Mouse (Mus musculus) heart, adult 2 months (tissue): ENCODE measurements around the gene Sirpb1b. TPM values are rescaled to one million over a fixed set of nuclear protein-coding genes. Genes with fewer than 3 reads are reported as not detected.
"Not testable (repeated sequence)": the region's sequence is repeated elsewhere in the genome, so short reads cannot be mapped to it uniquely, and the experiment has no call there.

Source experiments
- DNase-seq, 2 experiments: peaks; one replicate each; pipeline ENCODE4 v3.0.0; 2021
- H3K27ac ChIP-seq: fragments of 200-600 bp; 2 replicates; pipeline ENCODE4 v1.8.1; 2022
- H3K27me3 ChIP-seq: fragments of 200-500 bp; 2 replicates; pipeline ENCODE4 v1.6.1; 2012; ENCODE audit warnings: mild to moderate bottlenecking, low read length, inconsistent platforms, mixed read lengths; ENCODE audit not compliant: control insufficient read depth, insufficient read depth
- H3K36me3 ChIP-seq: fragments of 200-500 bp; 2 replicates; pipeline ENCODE4 v1.6.1; 2012; ENCODE audit warnings: low read length, inconsistent platforms; ENCODE audit not compliant: control insufficient read depth, insufficient read depth
- H3K4me1 ChIP-seq: fragments of 200-500 bp; 2 replicates; pipeline ENCODE4 v1.6.1; 2011; ENCODE audit warnings: low read length; ENCODE audit not compliant: control insufficient read depth, insufficient read depth
- H3K4me3 ChIP-seq: fragments of 200-600 bp; 2 replicates; pipeline ENCODE4 v1.8.1; 2022
- H3K79me2 ChIP-seq: fragments of 200-500 bp; replicated peaks from 2 replicates; pipeline ENCODE4 v1.6.1; 2012; ENCODE audit warnings: mild to moderate bottlenecking, inconsistent platforms, low read length, moderate library complexity, mixed read lengths; ENCODE audit not compliant: control insufficient read depth, insufficient read depth
- H3K9ac ChIP-seq: fragments of 200-500 bp; 2 replicates; pipeline ENCODE4 v1.6.1; 2012; ENCODE audit warnings: low read depth, mild to moderate bottlenecking, control low read depth, inconsistent platforms, low read length, mixed read lengths
- CTCF ChIP-seq: fragments of 200-600 bp; IDR thresholded peaks from 2 replicates; pipeline ENCODE4 v1.8.1; 2022; ENCODE audit warnings: antibody characterized with exemption, mild to moderate bottlenecking, moderate library complexity
- EP300 ChIP-seq: fragments of 200-500 bp; IDR thresholded peaks from 2 replicates; pipeline ENCODE4 v1.6.1; 2011; ENCODE audit warnings: low read depth, low read length, control low read depth; ENCODE audit not compliant: insufficient read depth
- POLR2A ChIP-seq: fragments of 200-500 bp; IDR thresholded peaks from 2 replicates; pipeline ENCODE4 v1.6.1; 2011; ENCODE audit warnings: mild to moderate bottlenecking, low read depth, low read length, control low read depth; ENCODE audit not compliant: insufficient read depth
- WGBS: fragments of 180-500 bp; shearing (Covaris S2); methylation state at CpG from one replicate; pipeline ENCODE4 v1.1.7; 2018; 5-methylcytosine and 5-hydroxymethylcytosine counted together
- intact Hi-C: fragments of 180-260 bp; cut with DNase I; formaldehyde crosslinking; loops from one replicate; pipeline ENCODE4 v1.15.1; 2025
- long read RNA-seq: library from polyadenylated mRNA; stranded (forward); transcript quantifications from one replicate; pipeline ENCODE4 v2.0.0, GENCODE M21; 2021
- polyA plus RNA-seq: library from polyadenylated mRNA; depleted of rRNA; stranded (reverse); fragments of >200 nt; gene quantifications from 2 replicates; pipeline ENCODE4 v1.2.3, GENCODE M21; 2012; rRNA removed
- total RNA-seq, 2 experiments: library from RNA; stranded (reverse); gene quantifications; 2 replicates each; pipeline ENCODE4 v1.2.3; 2021

Gene Sirpb1b
- total RNA-seq (not detected), polyA plus RNA-seq (not detected in 2 replicates)
- long read RNA-seq, result 0 reads

DNA sequence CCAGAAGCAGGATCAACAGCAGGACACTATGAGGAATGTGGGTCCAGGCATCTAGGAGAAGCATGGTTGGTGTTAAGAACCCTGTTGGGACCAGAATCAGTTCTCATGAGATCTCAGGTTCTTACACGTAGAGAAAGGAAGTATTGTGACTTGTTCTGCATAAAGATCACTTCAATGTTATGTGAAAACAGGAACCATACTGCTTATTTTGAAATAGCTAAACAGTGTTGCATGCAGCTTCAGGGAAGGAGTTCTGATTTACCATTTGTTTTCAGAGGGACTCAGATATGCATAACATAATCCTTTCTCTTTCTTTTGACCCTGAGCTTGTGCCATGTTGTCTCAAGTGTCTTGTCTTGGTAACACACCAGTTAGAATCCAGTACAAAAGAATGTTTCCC lies at the start of gene Sirpb1b:
Gene Sirpb1b (minus strand): TSS at position 179 of the 400 bp plus-strand sequence.
- H3K4me1 ChIP-seq, H3K27me3 ChIP-seq, H3K27ac ChIP-seq, H3K4me3 ChIP-seq, intact Hi-C loops, DNase-seq, H3K9ac ChIP-seq, H3K79me2 ChIP-seq, H3K36me3 ChIP-seq: not testable (repeated sequence)
- WGBS, result 53% methylated on average over 1 of the region's 1 CpGs

DNA sequence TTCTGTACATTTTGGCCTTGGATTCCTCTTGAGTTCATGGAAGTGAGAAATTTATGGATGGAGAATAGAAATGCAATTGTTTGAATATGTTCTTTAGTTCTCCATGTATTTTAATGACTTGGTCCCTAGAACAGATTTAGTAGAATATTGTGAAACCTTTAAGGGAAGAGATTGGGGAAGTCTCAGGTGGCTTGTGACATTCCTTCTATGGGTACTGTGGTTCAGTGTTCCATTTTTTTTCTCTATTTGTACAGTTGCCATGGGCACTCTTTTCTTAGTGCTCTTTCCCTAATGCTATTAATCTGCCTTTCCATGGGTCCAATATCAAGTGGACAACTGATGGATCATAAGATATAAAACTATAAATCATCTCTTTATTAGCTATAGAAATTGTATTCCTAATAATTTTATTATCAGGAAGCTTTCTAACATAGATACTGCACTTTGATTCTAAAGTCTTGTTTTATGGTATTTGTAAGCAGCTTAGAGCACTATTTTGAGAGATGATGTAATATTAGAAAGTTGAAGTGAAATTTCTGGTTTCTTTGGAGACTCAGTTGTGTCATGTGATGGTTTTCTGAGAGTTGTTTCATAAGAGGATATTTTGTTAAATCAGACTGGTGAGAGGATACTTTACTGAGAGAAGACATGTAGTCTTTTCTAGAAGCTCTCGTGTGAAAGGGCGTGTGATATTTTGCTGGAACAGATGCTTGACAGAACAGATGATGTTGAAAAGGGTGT lies 15.7 kb upstream of the Sirpb1b start:
- H3K27ac ChIP-seq, DNase-seq, H3K79me2 ChIP-seq, H3K27me3 ChIP-seq, H3K36me3 ChIP-seq, H3K4me3 ChIP-seq, H3K4me1 ChIP-seq, intact Hi-C loops, H3K9ac ChIP-seq: not testable (repeated sequence)
- whole genome bisulfite sequencing, result 78% methylated on average over 2 of the region's 2 CpGs

DNA sequence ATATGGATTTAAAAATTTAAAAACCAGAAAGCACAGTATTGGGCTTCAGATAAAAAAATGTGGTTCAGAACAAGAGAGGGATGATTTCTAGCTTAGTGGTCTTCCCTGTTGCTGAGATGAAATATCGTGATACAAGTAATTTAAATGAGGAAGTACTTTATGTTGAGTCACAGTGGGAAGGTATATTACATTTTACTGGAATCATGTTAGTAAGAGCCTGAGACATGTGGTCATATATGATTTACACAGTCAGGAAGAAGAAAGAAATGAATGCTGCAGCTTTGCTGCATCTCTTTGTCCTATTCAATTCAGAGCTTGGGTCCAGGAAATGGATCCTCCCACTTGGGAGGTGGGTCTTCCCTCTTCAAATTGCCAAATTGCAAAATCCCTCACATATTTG lies 11.8 kb upstream of the Sirpb1b start:
- H3K79me2 ChIP-seq, H3K9ac ChIP-seq, H3K27me3 ChIP-seq, H3K36me3 ChIP-seq, DNase-seq, H3K4me3 ChIP-seq, intact Hi-C loops, H3K4me1 ChIP-seq, H3K27ac ChIP-seq: not testable (repeated sequence)
- 75% methylated on average over 1 of the region's 1 CpGs for WGBS

DNA sequence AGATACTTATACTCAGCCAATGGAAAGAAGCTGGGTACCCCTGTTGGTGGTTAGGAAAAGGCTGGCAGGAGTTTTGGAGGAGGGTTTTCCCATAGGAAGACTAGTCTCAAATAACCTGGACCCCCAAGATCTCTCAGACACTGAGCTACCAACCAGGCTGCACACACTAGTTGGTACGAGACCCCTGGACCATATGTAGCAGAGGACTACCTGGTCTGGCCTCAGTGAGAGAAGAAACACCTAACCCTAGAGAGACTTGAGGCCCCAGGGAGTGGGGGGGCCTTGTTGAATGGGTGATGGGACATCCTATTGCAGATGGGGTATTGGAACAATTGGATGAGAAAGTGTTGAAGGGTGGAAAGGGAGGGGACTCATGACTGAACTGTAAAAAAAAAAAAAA lies 8.6 kb upstream of the Sirpb1b start:
- 58% methylated on average over 1 of the region's 1 CpGs for WGBS
- Histone ChIP-seq H3K36me3 (no peaks in the 10 kb centered on the region), H3K9ac (no peak overlapping the region), H3K27ac (no peak overlapping the region), H3K4me3 (no peak overlapping the region), H3K79me2 (no peaks in the 10 kb centered on the region), H3K27me3 (no peaks in the 10 kb centered on the region), H3K4me1 (no peaks in the 10 kb centered on the region)
- TF ChIP-seq EP300, result no peak
- no peak for TF ChIP-seq CTCF
- TF ChIP-seq POLR2A, result no peak
- intact Hi-C loops, result no loop called here
- DNase-seq, result no peak

DNA sequence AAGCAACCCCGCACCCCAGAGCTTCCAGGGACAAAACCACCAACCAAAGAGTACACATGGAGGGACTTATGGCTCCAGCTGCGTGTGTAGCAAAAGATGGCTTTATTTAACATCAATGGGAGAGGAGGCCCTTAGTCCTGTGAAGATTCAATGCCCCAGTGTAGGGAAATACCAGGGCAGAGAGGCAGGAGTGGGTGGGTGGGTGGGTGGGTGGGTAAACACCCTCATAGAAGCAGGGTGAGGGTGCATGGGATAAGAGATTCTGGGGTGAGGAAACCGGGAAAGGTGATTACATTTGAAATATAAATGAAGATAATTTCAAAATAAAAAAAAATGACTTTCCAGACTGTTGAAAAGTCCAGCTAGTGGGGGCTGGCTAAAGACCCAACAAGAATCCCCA lies 8.1 kb upstream of the Sirpb1b start:
- H3K4me3 ChIP-seq, H3K4me1 ChIP-seq, DNase-seq, H3K36me3 ChIP-seq, H3K27ac ChIP-seq, intact Hi-C loops, H3K79me2 ChIP-seq, H3K27me3 ChIP-seq, H3K9ac ChIP-seq: not testable (repeated sequence)
- WGBS, result 64% methylated on average over 3 of the region's 3 CpGs

DNA sequence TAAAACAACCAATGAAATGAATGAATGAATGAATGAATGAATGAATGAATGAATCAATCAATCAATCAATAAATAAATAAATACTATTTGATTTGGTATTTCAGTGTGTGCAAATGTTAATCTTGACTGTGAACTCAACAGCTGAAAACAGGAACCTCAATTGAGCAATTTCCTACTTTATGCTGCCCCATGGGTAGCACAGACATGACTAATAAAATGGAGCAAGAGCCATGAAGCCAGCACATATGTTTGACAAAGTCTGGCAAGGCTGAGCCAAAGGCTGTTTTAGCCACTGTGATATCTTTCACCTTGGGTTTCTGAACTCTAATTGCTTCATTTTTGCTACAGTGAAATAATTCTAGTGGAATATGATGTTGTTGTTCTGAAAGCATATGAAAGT lies 1.6 kb upstream of the Sirpb1b start:
- not testable (repeated sequence) for DNase-seq, H3K36me3 ChIP-seq, H3K27ac ChIP-seq, H3K4me1 ChIP-seq, H3K79me2 ChIP-seq, H3K9ac ChIP-seq, H3K4me3 ChIP-seq, H3K27me3 ChIP-seq
- intact Hi-C loops, result loop anchor here (1.0 kb wide), 1 partner anchor 271 kb away; no protein-coding TSS in a partner anchor

DNA sequence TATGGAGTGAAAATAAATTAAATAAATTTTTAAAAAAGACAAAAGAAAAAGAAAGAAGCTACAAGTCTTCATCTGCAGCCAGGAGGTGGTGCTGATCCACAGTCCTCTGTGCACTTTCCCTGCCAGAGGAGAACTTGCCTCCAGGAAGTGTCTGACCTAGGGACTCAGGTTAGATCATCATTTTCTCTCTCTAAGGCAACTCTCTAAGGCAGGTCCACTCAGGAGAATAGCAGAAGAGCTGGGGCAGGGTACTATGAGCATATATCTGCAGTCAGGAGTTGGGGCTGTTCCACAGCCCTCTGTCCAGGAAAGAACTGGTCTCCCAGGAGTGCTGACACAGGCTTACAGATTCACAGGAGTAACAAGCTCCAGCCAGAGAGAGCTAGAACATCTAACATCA lies 46.3 kb downstream of the Sirpb1b start:
- TF ChIP-seq EP300 (no peak), POLR2A (no peak), CTCF (no peak)
- DNase-seq, result no peak
- no peaks in the 10 kb centered on the region for H3K79me2 ChIP-seq
- no peak overlapping the region for H3K9ac ChIP-seq
- no peak overlapping the region for H3K4me3 ChIP-seq
- no peaks in the 10 kb centered on the region for H3K36me3 ChIP-seq
- no peaks in the 10 kb centered on the region for H3K27me3 ChIP-seq
- H3K4me1 ChIP-seq, result no peaks in the 10 kb centered on the region
- intact Hi-C loops, result no loop called here
- H3K27ac ChIP-seq, result no peak overlapping the region

DNA sequence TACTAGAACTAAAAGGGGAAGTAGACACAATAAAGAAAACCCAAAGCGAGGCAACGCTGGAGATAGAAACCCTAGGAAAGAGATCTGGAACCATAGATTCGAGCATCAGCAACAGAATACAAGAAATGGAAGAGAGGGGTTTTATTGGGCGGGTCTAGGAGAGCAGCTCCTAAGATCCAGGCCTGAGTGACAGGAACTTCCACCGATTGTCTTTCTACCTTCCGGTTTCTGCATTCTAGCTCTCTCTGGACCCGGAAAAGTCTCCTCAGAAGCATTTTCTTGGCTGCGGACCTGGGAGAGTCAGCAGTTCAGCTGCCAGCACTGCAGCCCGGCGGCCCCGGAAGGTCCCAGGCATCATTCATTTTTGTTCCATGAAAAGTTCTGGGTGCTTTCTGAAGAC lies 61.3 kb downstream of the Sirpb1b start:
- DNase-seq, H3K79me2 ChIP-seq, H3K27me3 ChIP-seq, H3K9ac ChIP-seq, H3K4me3 ChIP-seq, H3K4me1 ChIP-seq, intact Hi-C loops, H3K27ac ChIP-seq, H3K36me3 ChIP-seq: not testable (repeated sequence)
- WGBS, result 76% methylated on average over 11 of the region's 11 CpGs

DNA sequence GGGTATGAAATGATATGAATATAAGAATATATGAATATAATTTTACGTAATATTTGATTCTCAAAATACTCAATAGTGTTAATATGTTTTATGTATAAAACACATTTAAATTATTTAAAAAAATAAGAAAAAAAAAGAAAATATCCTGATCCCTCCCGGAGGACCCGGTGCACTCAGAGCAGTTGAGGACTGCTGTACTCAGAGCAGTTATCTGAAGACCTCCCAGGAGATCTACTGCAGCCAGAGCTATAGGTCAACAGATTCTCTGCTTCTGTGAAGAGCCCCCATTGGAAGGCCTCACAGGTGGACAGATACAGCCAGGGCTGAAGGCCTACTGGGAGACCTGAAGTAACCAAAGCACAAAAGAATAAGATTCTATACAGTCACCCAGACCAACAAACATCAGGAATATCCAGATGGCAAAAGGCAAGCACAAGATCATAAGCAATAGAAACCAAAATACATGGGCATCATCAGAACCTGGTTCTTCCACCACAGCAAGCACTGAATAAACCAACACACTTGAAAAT lies 67.0 kb downstream of the Sirpb1b start:
- DNase-seq, H3K79me2 ChIP-seq, H3K27me3 ChIP-seq, H3K4me1 ChIP-seq, H3K27ac ChIP-seq, H3K9ac ChIP-seq, intact Hi-C loops, H3K4me3 ChIP-seq, H3K36me3 ChIP-seq: not testable (repeated sequence)
- WGBS, result 76% methylated on average over 3 of the region's 3 CpGs
